ENCODE assay signal across 7 mouse cellular contexts in genomic region chr4:43394345-43394891, GRCm38 (mm10). TPM values are rescaled to one million over a fixed set of nuclear protein-coding genes. Genes with fewer than 3 reads are reported as not detected.
DNase-seq lines count a peak whose midpoint lies in the region; ATAC-seq lines count a peak whose summit lies in the region.

No protein-coding gene starts in this region.

- peaks cover 28% of the 10 kb centered on the region for H3K4me1 ChIP-seq in intestine, embryonic 15.5 days (replicated peaks)
- peaks cover 56% of the 10 kb centered on the region for H3K4me1 ChIP-seq in lung, embryonic 15.5 days

- 20% methylated on average over 15 of the region's 15 CpGs for WGBS in intestine, embryonic 15.5 days
- 9% methylated on average over 15 of the region's 15 CpGs for WGBS in lung, embryonic 15.5 days

- intact Hi-C loops in left cerebral cortex, postnatal 36 days (cut with DNase I), result no loop called here

- H3K9ac ChIP-seq in intestine, embryonic 15.5 days, result 0 out of 2 replicates have a peak overlapping the region, but pooled peaks have one; percentile 9
- H3K9ac ChIP-seq in lung, embryonic 15.5 days, result peak overlapping the region; percentile 19; the same call in 1 of the 2 replicates

- peak; percentile 86 for ATAC-seq in intestine, embryonic 15.5 days
- peak; percentile 86 for ATAC-seq in lung, embryonic 15.5 days (ENCODE audit: borderline replicate concordance, extremely low read depth, low FRiP score, low TSS enrichment)

- no peaks in the 10 kb centered on the region for H3K36me3 ChIP-seq in intestine, embryonic 15.5 days
- H3K36me3 ChIP-seq in lung, embryonic 15.5 days, result no peaks in the 10 kb centered on the region

- peak overlapping the region; percentile 34; the same call in 1 of the 2 replicates for H3K4me2 ChIP-seq in intestine, embryonic 15.5 days (replicated peaks)
- peak overlapping the region; percentile 38 for H3K4me2 ChIP-seq in lung, embryonic 15.5 days

- DNase-seq in NIH3T3 (ENCODE audit: low read depth), result peak; percentile 96
- DNase-seq in adrenal gland, postnatal 25 days, result peak; percentile 61
- peak; percentile 60 for DNase-seq in gastrocnemius, postnatal 10 days
- peak; percentile 74 for DNase-seq in testis, postnatal 14 days (ENCODE audit: low spot score)
- no peak for DNase-seq in left cerebral cortex, postnatal 36 days (ENCODE audit: low spot score in 2 of 2)

- no peaks in the 10 kb centered on the region for H3K9me3 ChIP-seq in intestine, embryonic 15.5 days
- H3K9me3 ChIP-seq in lung, embryonic 15.5 days, result no peaks in the 10 kb centered on the region

- no peak overlapping the region for H3K4me3 ChIP-seq in intestine, embryonic 15.5 days (replicated peaks)
- H3K4me3 ChIP-seq in lung, embryonic 15.5 days, result no peak overlapping the region

- H3K27me3 ChIP-seq in intestine, embryonic 15.5 days (replicated peaks), result no peaks in the 10 kb centered on the region
- H3K27me3 ChIP-seq in lung, embryonic 15.5 days, result no peaks in the 10 kb centered on the region

- H3K27ac ChIP-seq in intestine, embryonic 15.5 days, result peak overlapping the region; percentile 93
- peak overlapping the region; percentile 97 for H3K27ac ChIP-seq in lung, embryonic 15.5 days

RNA-seq across cellular contexts. Expression of gene Rusc2, which starts 12.6 kb away (rescaled TPM):
- total RNA-seq in adrenal gland, postnatal 25 days (2021), result 38.6 and 62.1 TPM in 2 replicates
- total RNA-seq in gastrocnemius, postnatal 10 days (2021), result 10 to 100 TPM; 30.3 to 33.9 TPM
- polyA plus RNA-seq in intestine, embryonic 15.5 days (2015; fragmentation: Nextera tagmentation; extraction: Ambion mirVana), result 13.1 and 14.0 TPM in 2 replicates
- polyA plus RNA-seq in lung, embryonic 15.5 days (2015; fragmentation: Nextera tagmentation; extraction: Ambion mirVana), result 13.0 and 14.0 TPM in 2 replicates
- total RNA-seq in left cerebral cortex, postnatal 36 days (2021), result 100 to 1,000 TPM; 135 TPM

RNA-seq across cellular contexts. Expression of gene Fam166b, which starts 34.5 kb away (rescaled TPM):
- total RNA-seq in adrenal gland, postnatal 25 days (2021), result not detected in 2 replicates
- total RNA-seq in gastrocnemius, postnatal 10 days (2021), result not detected
- 0.28 TPM in 1 of 2 replicates, not detected in the other for polyA plus RNA-seq in intestine, embryonic 15.5 days (2015; fragmentation: Nextera tagmentation; extraction: Ambion mirVana)
- polyA plus RNA-seq in lung, embryonic 15.5 days (2015; fragmentation: Nextera tagmentation; extraction: Ambion mirVana), result 0.14 and 0.25 TPM in 2 replicates
- 1 to 10 TPM in 1 of 2 experiments, under 1 TPM in 1; 0.69 to 1.4 TPM for total RNA-seq in left cerebral cortex, postnatal 36 days (2021)

RNA-seq across cellular contexts. Expression of gene Tesk1, which starts 47.3 kb away (rescaled TPM):
- total RNA-seq in adrenal gland, postnatal 25 days (2021), result 51.3 and 53.2 TPM in 2 replicates
- 10 to 100 TPM; 28.0 to 34.7 TPM for total RNA-seq in gastrocnemius, postnatal 10 days (2021)
- polyA plus RNA-seq in intestine, embryonic 15.5 days (2015; fragmentation: Nextera tagmentation; extraction: Ambion mirVana), result 6.8 and 7.9 TPM in 2 replicates
- 8.3 and 8.5 TPM in 2 replicates for polyA plus RNA-seq in lung, embryonic 15.5 days (2015; fragmentation: Nextera tagmentation; extraction: Ambion mirVana)
- total RNA-seq in left cerebral cortex, postnatal 36 days (2021), result 10 to 100 TPM; 87.8 to 92.9 TPM

Comparison
In these comparisons a context has a peak if more than half of its experiments do, and no peak if none do; other contexts are left out.
1. DNase-seq: peak in NIH3T3 (single experiment), adrenal gland, postnatal 25 days (single experiment), gastrocnemius, postnatal 10 days (single experiment) and testis, postnatal 14 days (single experiment); none in left cerebral cortex, postnatal 36 days (0 of 2).